Mouse (Mus musculus): ENCODE results near the gene Gm20388. TPM values are rescaled to one million over a fixed set of nuclear protein-coding genes. Genes with fewer than 3 reads are reported as not detected.
A peak's percentile ranks its signal among the peaks of the same experiment; 100 is the strongest.

Gene Gm20388
- total and polyA plus RNA-seq, 2 experiments from 2014 or later: 17.3 TPM; not detected in 1

DNA sequence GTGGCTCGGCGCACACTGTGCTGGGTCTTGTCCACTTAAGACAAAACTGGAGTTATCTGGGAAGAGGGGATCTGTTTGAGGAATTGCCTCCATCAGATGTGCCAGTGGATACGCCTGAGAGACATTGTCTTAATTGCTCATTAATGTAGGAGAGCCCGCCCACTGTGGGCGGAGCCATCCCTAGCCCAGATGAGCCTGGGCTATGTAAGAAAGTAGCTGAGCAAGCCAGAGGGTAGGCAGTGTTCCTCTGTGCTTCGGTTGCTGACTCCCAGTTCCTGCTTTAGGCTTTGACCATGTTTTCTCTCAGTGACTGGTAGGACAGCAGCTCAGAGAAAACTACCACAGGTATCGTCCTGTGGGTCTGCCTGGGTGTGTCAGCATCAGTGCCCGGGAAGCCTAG lies 2923.8 kb downstream of the Gm20388 start:
- Histone ChIP-seq H3K9ac (replicated peaks; ENCODE audit: low read depth, low read length) (no peak overlapping the region), H3K27me3 (ENCODE audit: control insufficient read depth, insufficient read depth, low read length) (0 out of 2 replicates have a peak, but pooled peaks cover 3% of the 10 kb centered on the region), H3K4me3 (ENCODE audit: low read depth, low read length) (no peak overlapping the region), H3K9me3 (replicated peaks; ENCODE audit: control insufficient read depth, low read length) (no peaks in the 10 kb centered on the region), H3K4me1 (ENCODE audit: control insufficient read depth, insufficient read depth) (no peaks in the 10 kb centered on the region), H3K27ac (ENCODE audit: low read depth) (no peak overlapping the region), H3K4me2 (ENCODE audit: low read depth, low read length) (no peak overlapping the region), H3K36me3 (replicated peaks; ENCODE audit: control insufficient read depth, insufficient read depth, low read length) (no peaks in the 10 kb centered on the region)
- no peak for TF ChIP-seq EP300 (IDR thresholded peaks at IDR 0.05; ENCODE audit: low read depth)
- no peak for TF ChIP-seq CTCF (IDR thresholded peaks at IDR 0.05; ENCODE audit: low read depth)
- DNase-seq (ENCODE audit: low spot score) (no peak), ATAC-seq (ENCODE audit: insufficient read depth, low read depth) (no peak)
- WGBS: 80% methylated on average over 8 of the region's 8 CpGs

DNA sequence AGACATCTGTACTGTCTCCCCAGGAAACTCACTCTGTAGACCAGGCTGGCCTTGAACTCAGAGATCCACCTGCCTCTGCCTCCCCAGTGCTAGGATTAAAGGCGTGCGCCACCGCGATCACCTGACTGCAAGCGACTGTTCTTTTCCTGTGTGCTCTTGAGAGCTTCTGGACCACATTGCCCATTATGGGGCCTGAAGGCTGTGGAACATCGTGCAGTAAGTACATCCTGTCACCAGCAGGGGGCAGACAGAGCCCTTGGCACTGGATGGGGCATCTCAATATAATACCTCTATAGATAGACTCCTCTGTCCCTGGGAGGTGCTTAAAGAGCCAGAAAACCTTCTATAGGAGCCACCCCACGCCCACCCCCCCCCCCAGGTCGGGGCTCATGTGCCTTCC lies 2924.3 kb downstream of the Gm20388 start:
- Histone ChIP-seq H3K27me3 (ENCODE audit: control insufficient read depth, insufficient read depth, low read length) (0 out of 2 replicates have a peak, but pooled peaks cover 3% of the 10 kb centered on the region), H3K4me3 (ENCODE audit: low read depth, low read length) (no peak overlapping the region), H3K36me3 (replicated peaks; ENCODE audit: control insufficient read depth, insufficient read depth, low read length) (no peaks in the 10 kb centered on the region), H3K9ac (replicated peaks; ENCODE audit: low read depth, low read length) (no peak overlapping the region), H3K4me2 (ENCODE audit: low read depth, low read length) (no peak overlapping the region), H3K4me1 (ENCODE audit: control insufficient read depth, insufficient read depth) (no peaks in the 10 kb centered on the region), H3K9me3 (replicated peaks; ENCODE audit: control insufficient read depth, low read length) (no peaks in the 10 kb centered on the region), H3K27ac (ENCODE audit: low read depth) (no peak overlapping the region)
- TF ChIP-seq EP300 (IDR thresholded peaks at IDR 0.05; ENCODE audit: low read depth) (no peak), CTCF (IDR thresholded peaks at IDR 0.05; ENCODE audit: low read depth) (peak; percentile 88)
- DNase-seq (ENCODE audit: low spot score): peak; percentile 72
- ATAC-seq (ENCODE audit: insufficient read depth, low read depth): peak; percentile 72
- 20% methylated on average over 8 of the region's 8 CpGs for WGBS

DNA sequence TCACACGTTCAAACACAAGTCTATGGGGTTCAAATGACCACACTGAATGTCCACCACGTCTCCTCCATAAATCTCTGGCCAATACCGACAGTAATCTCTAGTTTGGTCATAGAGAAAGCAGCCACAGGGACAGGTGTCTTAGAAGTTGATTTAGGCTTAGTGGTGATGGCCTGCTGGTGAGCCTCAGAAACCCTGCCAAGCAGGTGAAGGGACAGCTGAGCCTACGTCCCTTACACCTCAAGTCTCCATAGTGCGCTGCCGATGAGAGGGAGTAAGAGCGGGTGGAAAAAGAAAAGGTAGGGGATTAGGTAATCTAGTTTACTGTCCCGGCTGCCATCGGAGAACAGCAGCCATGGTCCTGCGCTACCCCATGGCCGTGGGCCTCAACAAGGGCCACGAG lies 2925.6 kb downstream of the Gm20388 start:
- TF ChIP-seq EP300 (IDR thresholded peaks at IDR 0.05; ENCODE audit: low read depth): no peak
- TF ChIP-seq CTCF (IDR thresholded peaks at IDR 0.05; ENCODE audit: low read depth): no peak
- no peak overlapping the region for H3K4me2 ChIP-seq (ENCODE audit: low read depth, low read length)
- H3K9me3 ChIP-seq (replicated peaks; ENCODE audit: control insufficient read depth, low read length): no peaks in the 10 kb centered on the region
- no peaks in the 10 kb centered on the region for H3K36me3 ChIP-seq (replicated peaks; ENCODE audit: control insufficient read depth, insufficient read depth, low read length)
- no peak overlapping the region for H3K9ac ChIP-seq (replicated peaks; ENCODE audit: low read depth, low read length)
- H3K27ac ChIP-seq (ENCODE audit: low read depth): no peak overlapping the region
- no peak for DNase-seq (ENCODE audit: low spot score)
- H3K27me3 ChIP-seq (ENCODE audit: control insufficient read depth, insufficient read depth, low read length): 0 out of 2 replicates have a peak, but pooled peaks cover 3% of the 10 kb centered on the region
- no peaks in the 10 kb centered on the region for H3K4me1 ChIP-seq (ENCODE audit: control insufficient read depth, insufficient read depth)
- WGBS: 89% methylated on average over 12 of the region's 12 CpGs
- no peak overlapping the region for H3K4me3 ChIP-seq (ENCODE audit: low read depth, low read length)
- ATAC-seq (ENCODE audit: insufficient read depth, low read depth): no peak

DNA sequence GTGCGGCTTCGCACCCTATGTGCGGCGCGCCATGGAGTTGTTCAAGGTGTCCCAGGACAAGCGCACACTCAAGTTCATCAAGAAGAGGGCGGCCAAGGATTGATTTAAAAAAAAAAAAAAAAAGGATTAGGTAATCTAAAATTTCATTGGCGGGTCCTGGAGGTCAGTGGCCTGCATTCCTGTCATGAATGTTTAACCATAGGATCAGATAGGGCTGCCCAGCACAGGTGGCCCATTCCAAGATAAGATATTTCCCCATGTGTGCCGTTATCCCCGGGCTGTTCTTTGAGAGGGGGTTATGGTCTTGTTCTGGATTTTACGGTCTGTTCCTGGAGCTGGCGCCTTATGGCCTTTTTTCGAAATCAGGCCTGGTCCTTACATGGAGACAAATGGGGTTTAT lies 2926.1 kb downstream of the Gm20388 start:
- Histone ChIP-seq H3K4me1 (ENCODE audit: control insufficient read depth, insufficient read depth) (no peaks in the 10 kb centered on the region), H3K27ac (ENCODE audit: low read depth) (no peak overlapping the region), H3K4me3 (ENCODE audit: low read depth, low read length) (no peak overlapping the region), H3K27me3 (ENCODE audit: control insufficient read depth, insufficient read depth, low read length) (0 out of 2 replicates have a peak, but pooled peaks cover 3% of the 10 kb centered on the region), H3K4me2 (ENCODE audit: low read depth, low read length) (no peak overlapping the region), H3K36me3 (replicated peaks; ENCODE audit: control insufficient read depth, insufficient read depth, low read length) (no peaks in the 10 kb centered on the region), H3K9me3 (replicated peaks; ENCODE audit: control insufficient read depth, low read length) (no peaks in the 10 kb centered on the region), H3K9ac (replicated peaks; ENCODE audit: low read depth, low read length) (no peak overlapping the region)
- TF ChIP-seq CTCF (IDR thresholded peaks at IDR 0.05; ENCODE audit: low read depth) (no peak), EP300 (IDR thresholded peaks at IDR 0.05; ENCODE audit: low read depth) (no peak)
- WGBS: 85% methylated on average over 13 of the region's 13 CpGs
- ATAC-seq (ENCODE audit: insufficient read depth, low read depth) (no peak), DNase-seq (ENCODE audit: low spot score) (no peak)

DNA sequence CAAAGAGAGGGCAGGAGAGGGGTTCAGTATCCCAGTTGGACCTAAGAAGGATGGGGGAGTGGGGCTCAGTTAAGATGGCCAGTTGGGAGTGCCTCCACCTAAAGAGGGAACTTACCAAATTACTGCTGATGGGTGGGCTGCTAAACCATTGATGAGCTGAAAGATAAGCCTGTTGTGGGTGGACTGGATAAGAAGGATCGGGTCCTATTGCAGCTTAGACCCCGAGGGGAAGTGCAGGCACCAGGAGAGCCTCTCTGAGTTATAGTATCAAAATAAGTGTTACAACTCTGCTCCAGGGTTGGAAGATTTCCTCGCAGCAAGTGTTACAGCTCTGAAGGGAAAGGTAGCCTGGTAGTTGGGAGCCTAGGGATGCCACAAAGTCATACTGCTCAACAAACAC lies 2933.5 kb downstream of the Gm20388 start:
- Histone ChIP-seq H3K4me3 (ENCODE audit: low read depth, low read length) (no peak overlapping the region), H3K4me2 (ENCODE audit: low read depth, low read length) (no peak overlapping the region), H3K9ac (replicated peaks; ENCODE audit: low read depth, low read length) (no peak overlapping the region), H3K9me3 (replicated peaks; ENCODE audit: control insufficient read depth, low read length) (no peaks in the 10 kb centered on the region), H3K27me3 (ENCODE audit: control insufficient read depth, insufficient read depth, low read length) (0 out of 2 replicates have a peak, but pooled peaks cover 3% of the 10 kb centered on the region), H3K27ac (ENCODE audit: low read depth) (no peak overlapping the region), H3K4me1 (ENCODE audit: control insufficient read depth, insufficient read depth) (0 out of 2 replicates have a peak, but pooled peaks cover 5% of the 10 kb centered on the region), H3K36me3 (replicated peaks; ENCODE audit: control insufficient read depth, insufficient read depth, low read length) (no peaks in the 10 kb centered on the region)
- no peak for ATAC-seq (ENCODE audit: insufficient read depth, low read depth)
- WGBS: 65% methylated on average over 3 of the region's 3 CpGs
- TF ChIP-seq CTCF (IDR thresholded peaks at IDR 0.05; ENCODE audit: low read depth): no peak
- no peak for TF ChIP-seq EP300 (IDR thresholded peaks at IDR 0.05; ENCODE audit: low read depth)
- DNase-seq (ENCODE audit: low spot score): no peak

DNA sequence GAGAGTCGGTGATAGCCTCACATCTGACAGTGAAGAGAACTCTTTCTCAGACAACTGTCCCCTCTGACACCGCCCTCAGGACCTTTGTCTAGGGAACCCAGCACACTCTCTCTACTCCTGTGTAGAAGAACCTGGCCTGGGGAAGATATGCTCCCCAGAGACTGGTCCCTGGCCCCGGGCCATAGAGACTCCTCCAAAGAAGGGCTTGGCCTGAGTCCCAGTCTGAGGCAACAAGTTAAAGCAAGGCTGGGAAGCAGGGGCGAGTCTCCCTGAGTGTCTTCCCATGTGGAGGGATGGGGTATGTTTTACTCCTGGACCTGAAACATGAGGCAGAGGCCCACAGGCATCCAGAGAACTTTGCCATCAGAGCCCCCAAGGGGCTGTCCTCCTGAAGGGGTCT lies 2935.0 kb downstream of the Gm20388 start:
- TF ChIP-seq CTCF (IDR thresholded peaks at IDR 0.05; ENCODE audit: low read depth): no peak
- TF ChIP-seq EP300 (IDR thresholded peaks at IDR 0.05; ENCODE audit: low read depth): no peak
- H3K36me3 ChIP-seq (replicated peaks; ENCODE audit: control insufficient read depth, insufficient read depth, low read length): no peaks in the 10 kb centered on the region
- no peak for ATAC-seq (ENCODE audit: insufficient read depth, low read depth)
- 0 out of 2 replicates have a peak, but pooled peaks cover 3% of the 10 kb centered on the region for H3K27me3 ChIP-seq (ENCODE audit: control insufficient read depth, insufficient read depth, low read length)
- H3K27ac ChIP-seq (ENCODE audit: low read depth): no peak overlapping the region
- H3K9ac ChIP-seq (replicated peaks; ENCODE audit: low read depth, low read length): no peak overlapping the region
- peak; percentile 18 for DNase-seq (ENCODE audit: low spot score)
- 0 out of 2 replicates have a peak, but pooled peaks cover 5% of the 10 kb centered on the region for H3K4me1 ChIP-seq (ENCODE audit: control insufficient read depth, insufficient read depth)
- no peak overlapping the region for H3K4me2 ChIP-seq (ENCODE audit: low read depth, low read length)
- H3K9me3 ChIP-seq (replicated peaks; ENCODE audit: control insufficient read depth, low read length): no peaks in the 10 kb centered on the region
- H3K4me3 ChIP-seq (ENCODE audit: low read depth, low read length): no peak overlapping the region
- 43% methylated on average over 4 of the region's 4 CpGs for WGBS
